In the genomic region with DNA sequence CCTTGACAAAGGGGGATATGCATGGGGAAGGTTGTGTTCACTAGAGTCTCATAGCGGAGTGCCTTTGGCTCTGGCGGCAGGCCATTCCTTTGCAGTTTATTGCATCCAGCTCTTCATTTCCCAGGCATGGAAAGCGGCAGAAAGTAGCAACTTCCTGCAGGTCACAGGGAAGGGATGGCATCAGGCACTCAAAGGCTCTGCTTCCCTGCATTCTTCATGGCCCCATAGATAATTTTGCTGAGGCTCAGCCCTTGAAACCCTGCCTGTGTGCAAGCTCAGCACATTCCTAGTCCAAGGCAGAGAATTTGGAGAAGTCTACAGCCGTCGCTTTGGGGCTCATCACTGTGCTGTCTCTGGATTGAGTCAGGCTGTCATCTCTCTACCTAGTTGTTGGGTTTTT, we compare ENCODE assay signal across 9 mouse cellular contexts. TPM values are rescaled to one million over a fixed set of nuclear protein-coding genes. Genes with fewer than 3 reads are reported as not detected.
DNase-seq lines count a peak whose midpoint lies in the region; ATAC-seq and TF ChIP-seq lines count a peak whose summit lies in the region.
"Had no signal": no experiment of that assay in that cellular context is flagged by ENCODE, and none has a peak within 500 bp of the region (broad histone marks: within the 10 kb centered on the region; RNA-seq: fewer than 3 reads in every experiment).

No protein-coding gene starts in this region.

- no peak for TF ChIP-seq CTCF in kidney, adult 2 months (conservative IDR thresholded peaks at IDR 0.05; ENCODE audit: insufficient read depth, insufficient read length, low read depth, low read length)
- TF ChIP-seq CTCF in intestine, postnatal 0 days (IDR thresholded peaks at IDR 0.05; ENCODE audit: low read depth): no peak

- H3K27me3 ChIP-seq in kidney, adult 2 months (replicated peaks; ENCODE audit: control insufficient read depth, insufficient read depth, low read length): no peaks in the 10 kb centered on the region
- H3K27me3 ChIP-seq in intestine, postnatal 0 days (replicated peaks; ENCODE audit: control insufficient read depth, insufficient read depth, low read length): no peaks in the 10 kb centered on the region

- no peak for TF ChIP-seq POLR2A in kidney, adult 2 months (IDR thresholded peaks at IDR 0.05; ENCODE audit: low read depth, low read length)

- 47% methylated on average over 5 of the region's 5 CpGs for WGBS in kidney, adult 2 months
- whole genome bisulfite sequencing in intestine, postnatal 0 days: 55% methylated on average over 5 of the region's 5 CpGs

- DNase-seq in kidney, adult 2 months: peak; percentile 56
- DNase-seq in kidney, postnatal 10 days: no peak
- peak; percentile 16 for DNase-seq in right cerebral cortex, postnatal 4 days
- DNase-seq in right cerebral cortex, postnatal 14 days: no peak
- DNase-seq in testis, postnatal 10 days (ENCODE audit: low spot score): peak; percentile 52
- no peak for DNase-seq in thymus, adult 18-20 months
- DNase-seq in left cerebral cortex, adult 11 months (ENCODE audit: low spot score): no peak

- no peak overlapping the region for H3K4me2 ChIP-seq in intestine, postnatal 0 days (replicated peaks; ENCODE audit: low read depth)

- H3K9me3 ChIP-seq in intestine, postnatal 0 days (ENCODE audit: control insufficient read depth): no peaks in the 10 kb centered on the region

- H3K36me3 ChIP-seq in kidney, adult 2 months (ENCODE audit: control insufficient read depth, insufficient read depth, low read length): no peaks in the 10 kb centered on the region; the same call in 1 of the 2 replicates
- H3K36me3 ChIP-seq in intestine, postnatal 0 days (ENCODE audit: control insufficient read depth, insufficient read depth): peaks cover 3% of the 10 kb centered on the region; the same call in 1 of the 2 replicates

- no peak for ATAC-seq in intestine, postnatal 0 days

- H3K27ac ChIP-seq in kidney, adult 2 months (ENCODE audit: insufficient read depth, low read depth, low read length): peak overlapping the region; percentile 33
- 0 out of 2 replicates have a peak overlapping the region, but pooled peaks have one; percentile 7 for H3K27ac ChIP-seq in intestine, postnatal 0 days (ENCODE audit: low read depth, low read length)

- peaks cover 30% of the 10 kb centered on the region for H3K4me1 ChIP-seq in kidney, adult 2 months (ENCODE audit: control insufficient read depth, insufficient read depth, low read length)
- H3K4me1 ChIP-seq in intestine, postnatal 0 days (replicated peaks; ENCODE audit: control insufficient read depth, insufficient read depth, low read length): peaks cover 9% of the 10 kb centered on the region

- H3K9ac ChIP-seq in intestine, postnatal 0 days (ENCODE audit: low read depth, low read length): no peak overlapping the region

- H3K4me3 ChIP-seq in kidney, adult 2 months (ENCODE audit: insufficient read depth, low read depth, low read length): no peak overlapping the region
- no peak overlapping the region for H3K4me3 ChIP-seq in intestine, postnatal 0 days (ENCODE audit: low read depth, low read length)
- H3K4me3 ChIP-seq: erythroblast, embryonic 14.5 days had no signal

RNA-seq across cellular contexts. Expression of gene Umps, which starts 49.4 kb away (rescaled TPM):
- polyA plus RNA-seq in kidney, adult 2 months (2012; rRNA removed): 14.9 and 16.5 TPM in 2 replicates
- polyA plus RNA-seq in intestine, postnatal 0 days (2015; fragmentation: Nextera tagmentation; extraction: Ambion mirVana): 12.4 and 13.1 TPM in 2 replicates

Comparison
In these comparisons a context has a peak if more than half of its experiments do, and no peak if none do; other contexts are left out.
1. DNase-seq: peak in kidney, adult 2 months (single experiment), right cerebral cortex, postnatal 4 days (single experiment) and testis, postnatal 10 days (single experiment); none in kidney, postnatal 10 days (single experiment), right cerebral cortex, postnatal 14 days (single experiment), thymus, adult 18-20 months (0 of 2) and left cerebral cortex, adult 11 months (single experiment).